Mouse (Mus musculus): ENCODE results near the gene Gm5725.
"Not testable (repeated sequence)": the region's sequence is repeated elsewhere in the genome, so short reads cannot be mapped to it uniquely, and the experiment has no call there.

Gm5725 gene

GRCm38 (mm10) chr7:21844167-21844566, at the start of gene Gm5725:
Gm5725 (minus strand) TSS chr7:21844267.
- DNase-seq, result not testable (repeated sequence)

GRCm38 (mm10) chr7:21832051-21832450, 12.0 kb downstream of the Gm5725 start, which contains the start of gene Vmn1r135:
Vmn1r135 (plus strand) TSS chr7:21832351.
- DNase-seq, result not testable (repeated sequence)

GRCm38 (mm10) chr7:21796628-21797027, 47.4 kb downstream of the Gm5725 start, which contains the start of gene Gm4177:
Gm4177 (minus strand) TSS chr7:21796728.
- DNase-seq, result not testable (repeated sequence)
